Mouse (Mus musculus) Patski (cell line): ENCODE measurements at regions not wholly inside any gene's neighbourhood (a gene's known extent, or its start where the extent isn't known, plus 50 kb on each side); places are given as distances from the start of the nearest gene placed in this dataset.
"Not testable (repeated sequence)": the region's sequence is repeated elsewhere in the genome, so short reads cannot be mapped to it uniquely, and the experiment has no call there.

ENCODE experiments used
- ATAC-seq: fragments of 100-300 bp; one replicate; pipeline ENCODE4 v1.8.0; 2021
- CTCF ChIA-PET: fragments of 350-600 bp; sonication (Branson Sonifier 250); formaldehyde crosslinking; loops from one replicate; lab custom pipeline; 2022; ENCODE audit warnings: inconsistent platforms; lab: Charles Lee
- POLR2A ChIA-PET: fragments of 350-600 bp; sonication (Branson Sonifier 250); formaldehyde crosslinking; loops from one replicate; lab custom pipeline; 2022; ENCODE audit warnings: antibody characterized with exemption, inconsistent platforms; lab: Charles Lee
- DNase-seq: peaks from one replicate; pipeline ENCODE4 v3.0.0-alpha.2; 2011; ENCODE audit warnings: low read depth, low spot score
- H3K27me3 ChIP-seq: fragments of 371-371 bp; one replicate; pipeline ENCODE4 v1.5.1; 2021
- CTCF ChIP-seq: fragments of 100-300 bp; IDR thresholded peaks from one replicate; pipeline ENCODE4 v1.5.1; 2021
- in situ Hi-C: fragments of 300-500 bp; cut with MboI; formaldehyde crosslinking; loops from 3 replicates; pipeline ENCODE4 v1.11.1; 2018; ENCODE audit warnings: low pct_unique_long_range_greater_than_20kb, mixed read lengths

GRCm38 (mm10) chr1:95468772-95469171 lies 155.3 kb downstream of the Fam174a start:
- CTCF ChIA-PET = no interaction called here
- no peak for ATAC-seq

GRCm38 (mm10) chr1:95470491-95470890 lies 157.1 kb downstream of the Fam174a start:
- CTCF ChIA-PET = no interaction called here
- peaks cover 5% of the 10 kb centered on the region for H3K27me3 ChIP-seq
- no peak for TF ChIP-seq CTCF
- ATAC-seq (no peak), DNase-seq (no peak)
- POLR2A ChIA-PET = no interaction called here
- in situ Hi-C loops = no loop called here

More at GRCm38 (mm10) chr1:95468772-95469171, 155.3 kb downstream of the Fam174a start:
- POLR2A ChIA-PET = no interaction called here
- DNase-seq = no peak
- peaks cover 5% of the 10 kb centered on the region for H3K27me3 ChIP-seq
- in situ Hi-C loops = no loop called here
- no peak for TF ChIP-seq CTCF

- ATAC-seq (no peak), DNase-seq (no peak)
- ChIA-PET POLR2A (no interaction called here), CTCF (no interaction called here)
- in situ Hi-C loops = no loop called here
- TF ChIP-seq CTCF = no peak
- no peaks in the 10 kb centered on the region for H3K27me3 ChIP-seq
These were observed 174.4 kb downstream of the St8sia4 start for GRCm38 (mm10) chr1:95493004-95493403.

GRCm38 (mm10) chr1:95500671-95501070 lies 166.7 kb downstream of the St8sia4 start:
- ATAC-seq, DNase-seq, in situ Hi-C loops, H3K27me3 ChIP-seq, CTCF ChIA-PET, POLR2A ChIA-PET: not testable (repeated sequence)

- ATAC-seq (no peak), DNase-seq (no peak)
- no peaks in the 10 kb centered on the region for H3K27me3 ChIP-seq
- TF ChIP-seq CTCF = no peak
- in situ Hi-C loops = no loop called here
- CTCF ChIA-PET = interaction anchor here (0.9 kb wide), 1 partner anchor 9 kb away, joined by 3 read pairs; no protein-coding TSS in a partner anchor
- POLR2A ChIA-PET = no interaction called here
These were observed 158.7 kb downstream of the St8sia4 start for GRCm38 (mm10) chr1:95508718-95509117.

- H3K27me3 ChIP-seq = no peaks in the 10 kb centered on the region
- DNase-seq (no peak), ATAC-seq (no peak)
- CTCF ChIA-PET = no interaction called here
- POLR2A ChIA-PET = no interaction called here
- in situ Hi-C loops = no loop called here
- TF ChIP-seq CTCF = no peak
These were observed 138.6 kb downstream of the St8sia4 start for GRCm38 (mm10) chr1:95528726-95529125.

GRCm38 (mm10) chr1:95531017-95531416 lies 136.4 kb downstream of the St8sia4 start:
- CTCF ChIA-PET = no interaction called here
- H3K27me3 ChIP-seq = no peaks in the 10 kb centered on the region
- POLR2A ChIA-PET = no interaction called here
- TF ChIP-seq CTCF = no peak
- ATAC-seq = no peak
- in situ Hi-C loops = no loop called here
- no peak for DNase-seq
